Mouse (Mus musculus) cortical plate, adult 2 months (tissue): Measurements from ENCODE around the gene Cdk15. TPM values are rescaled to one million over a fixed set of nuclear protein-coding genes. Genes with fewer than 3 reads are reported as not detected.

Experiments
- H3K27ac ChIP-seq: fragments of 200-500 bp; 2 replicates; pipeline ENCODE4 v1.5.1; 2012; ENCODE audit warnings: low read length, control low read depth, inconsistent platforms; ENCODE audit not compliant: insufficient read depth
- H3K4me1 ChIP-seq: fragments of 200-500 bp; 2 replicates; pipeline ENCODE4 v1.6.1; 2011; ENCODE audit warnings: low read length; ENCODE audit not compliant: control insufficient read depth, insufficient read depth
- H3K4me3 ChIP-seq: fragments of 200-500 bp; 2 replicates; pipeline ENCODE4 v1.5.1; 2011; ENCODE audit warnings: mild to moderate bottlenecking, low read length, control low read depth; ENCODE audit not compliant: insufficient read depth
- CTCF ChIP-seq: fragments of 200-500 bp; IDR thresholded peaks from 2 replicates; pipeline ENCODE4 v1.5.1; 2011; ENCODE audit warnings: mild to moderate bottlenecking, control low read depth, low read length; ENCODE audit not compliant: insufficient read depth; ENCODE audit errors: extremely low read depth
- POLR2A ChIP-seq: fragments of 200-500 bp; IDR thresholded peaks from 2 replicates; pipeline ENCODE4 v1.6.1; 2011; ENCODE audit warnings: mild to moderate bottlenecking, low read length, control low read depth; ENCODE audit not compliant: insufficient read depth; ENCODE audit errors: extremely low read depth
- polyA plus RNA-seq: library from polyadenylated mRNA; depleted of rRNA; stranded (reverse); fragments of >200 nt; gene quantifications from 2 replicates; pipeline ENCODE4 v1.2.3, GENCODE M21; 2012

The Cdk15 gene
- polyA plus RNA-seq, 1 experiment = 0.33 TPM

DNA sequence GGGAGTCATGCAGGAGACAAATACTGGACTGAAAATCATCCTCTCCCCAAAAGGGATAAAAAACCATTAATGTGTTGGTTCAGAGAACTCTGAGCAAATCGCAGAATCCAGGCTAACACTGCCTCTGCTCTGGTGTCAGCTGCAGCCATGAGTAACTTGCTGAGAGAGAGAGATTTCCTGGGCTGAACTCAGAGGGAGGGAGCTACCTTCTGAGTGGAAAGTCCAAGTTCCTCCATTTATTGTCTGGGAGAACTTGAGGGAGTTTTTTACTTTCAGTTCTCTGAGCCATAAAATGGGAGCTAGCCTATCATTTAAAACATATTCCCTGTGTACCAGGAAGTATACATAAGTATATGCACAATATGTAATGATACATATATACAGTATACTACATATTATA lies 60.7 kb downstream of the Cdk15 start:
- no peak overlapping the region for H3K27ac ChIP-seq
- no peaks in the 10 kb centered on the region; the same call in 1 of the 2 replicates for H3K4me1 ChIP-seq
- TF ChIP-seq CTCF = no peak
- TF ChIP-seq POLR2A = no peak
- H3K4me3 ChIP-seq = no peak overlapping the region

DNA sequence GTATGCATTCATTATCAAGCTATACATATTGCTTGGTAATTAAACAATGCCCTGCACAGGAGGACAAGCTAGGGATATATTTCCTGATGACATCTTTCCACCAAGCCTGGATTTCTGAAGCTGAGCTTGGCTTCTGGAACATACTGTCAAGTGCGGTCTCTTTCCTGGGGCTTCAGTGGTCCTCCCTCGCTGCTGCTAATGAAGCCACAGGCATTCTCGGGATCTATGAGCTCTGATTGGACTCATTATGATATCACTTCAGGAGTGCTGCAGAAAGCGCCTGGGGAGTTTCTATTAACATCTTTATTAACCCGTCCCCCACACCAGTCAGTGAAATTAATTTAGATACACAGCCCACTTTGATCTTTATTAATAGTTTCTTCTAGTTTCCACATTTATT lies 62.2 kb downstream of the Cdk15 start:
- Histone ChIP-seq H3K4me3 (no peak overlapping the region), H3K27ac (no peak overlapping the region), H3K4me1 (no peaks in the 10 kb centered on the region; the same call in 1 of the 2 replicates)
- no peak for TF ChIP-seq POLR2A
- no peak for TF ChIP-seq CTCF

DNA sequence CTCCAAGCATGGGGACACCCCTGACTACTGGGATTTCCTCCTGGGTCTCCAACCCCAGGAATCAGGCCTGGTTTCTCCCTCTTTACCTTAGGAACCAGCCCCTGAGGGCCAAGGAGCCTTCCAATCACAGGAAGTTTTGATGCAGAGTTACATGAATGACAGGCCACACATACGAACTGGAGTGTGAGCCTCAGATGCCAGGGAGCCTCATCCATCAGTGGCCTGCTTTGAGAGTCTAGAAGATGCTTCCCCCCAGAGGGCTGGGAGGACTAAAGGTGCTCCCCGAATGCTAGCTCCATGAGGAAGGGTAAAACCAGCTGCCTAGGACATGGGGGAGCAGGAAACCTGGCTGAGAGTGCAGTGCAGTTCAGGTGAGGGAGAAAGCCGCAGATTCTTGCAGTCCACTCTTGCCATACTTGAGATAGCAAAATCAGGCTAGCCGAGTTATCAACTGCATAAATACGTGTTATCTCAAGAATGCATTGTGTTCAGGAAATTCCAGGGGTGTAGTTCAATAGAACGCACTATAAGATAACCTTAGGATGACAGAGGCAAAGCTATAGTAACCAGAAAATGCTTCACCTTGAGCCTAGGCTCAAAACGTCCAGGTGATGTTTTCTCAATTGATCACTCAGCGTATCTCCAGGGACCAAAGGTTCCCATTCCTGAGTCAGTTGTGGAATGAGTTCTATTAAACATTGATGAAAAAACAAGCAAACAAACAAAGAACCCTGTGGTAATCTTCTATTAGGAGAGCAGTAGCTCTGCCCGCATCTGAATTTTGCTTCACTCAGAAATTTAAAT lies 64.6 kb downstream of the Cdk15 start:
- H3K4me3 ChIP-seq = no peak overlapping the region
- no peaks in the 10 kb centered on the region; the same call in 1 of the 2 replicates for H3K4me1 ChIP-seq
- no peak overlapping the region for H3K27ac ChIP-seq
- TF ChIP-seq CTCF (no peak), POLR2A (no peak)

DNA sequence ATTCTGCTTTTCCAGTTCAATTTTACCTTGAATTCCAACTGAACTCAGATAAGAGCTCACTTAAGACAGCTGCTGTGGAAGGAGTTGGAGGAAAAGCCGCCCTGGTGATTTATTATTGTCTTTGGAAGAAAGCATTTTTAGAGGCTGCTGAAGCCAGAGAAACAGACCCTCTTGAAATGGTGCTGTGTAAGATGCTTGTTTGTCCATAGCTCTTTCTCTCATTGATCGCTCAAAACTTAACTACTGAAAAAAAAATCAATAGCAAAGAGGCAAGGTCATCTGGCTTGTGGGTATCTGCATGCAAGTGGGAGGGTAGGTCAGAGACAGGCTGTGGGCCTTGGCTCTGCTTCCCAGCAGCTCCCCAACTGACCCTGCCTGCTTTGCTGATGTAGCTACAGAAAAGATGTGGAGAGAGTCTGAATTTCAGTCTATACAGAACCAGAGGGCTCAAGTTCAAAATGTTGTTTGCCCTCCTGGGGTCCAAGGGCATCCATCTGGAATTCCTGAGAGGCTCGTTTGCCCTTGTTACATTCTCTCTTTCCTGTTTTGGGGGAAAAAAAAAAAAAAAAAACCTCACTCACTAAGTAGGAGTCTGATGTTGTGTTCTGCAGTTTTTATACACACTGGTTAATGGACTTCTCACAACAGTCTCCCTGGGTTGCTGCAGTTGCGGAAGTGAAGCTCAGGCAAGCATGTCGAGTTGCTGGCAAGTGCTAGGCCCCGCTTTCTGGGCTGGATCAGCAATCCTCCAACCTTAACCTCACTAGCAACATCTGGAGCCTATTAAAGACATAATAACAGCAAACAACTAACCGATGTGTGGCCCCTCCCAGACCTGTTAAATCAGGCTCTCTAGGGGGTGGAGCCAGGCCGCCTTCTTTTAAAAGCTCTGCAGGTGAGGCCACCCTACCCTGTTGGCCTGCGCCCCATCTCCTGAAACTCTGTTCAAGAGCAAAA lies 65.5 kb downstream of the Cdk15 start:
- H3K27ac ChIP-seq = no peak overlapping the region
- TF ChIP-seq CTCF (no peak), POLR2A (no peak)
- H3K4me3 ChIP-seq = no peak overlapping the region
- no peaks in the 10 kb centered on the region for H3K4me1 ChIP-seq

DNA sequence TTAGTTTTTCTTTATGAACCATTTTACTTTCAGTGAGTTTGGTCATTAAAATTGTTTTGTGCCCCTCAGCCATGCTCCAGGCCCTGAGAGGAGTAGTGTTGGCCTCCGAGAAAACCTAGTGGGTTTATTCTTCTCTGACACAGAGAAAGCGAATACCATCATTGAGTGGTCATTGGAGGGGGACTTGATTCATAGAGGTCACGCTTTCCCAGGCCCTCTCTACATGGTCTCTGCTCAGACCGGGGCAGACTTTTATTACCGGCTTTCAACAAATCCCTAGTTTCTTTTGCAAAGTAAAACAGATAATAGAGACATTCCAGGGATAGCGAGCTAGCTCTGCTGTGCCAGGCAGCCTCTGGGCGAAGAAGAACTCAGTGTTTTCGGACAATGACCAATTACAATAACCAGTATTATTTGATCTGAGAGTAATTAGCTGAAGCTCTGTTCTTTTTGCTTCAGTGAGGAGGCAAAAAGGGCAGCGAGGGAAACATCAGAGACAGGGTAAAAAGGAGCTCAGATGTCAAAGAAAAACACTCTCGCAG lies 70.2 kb downstream of the Cdk15 start:
- H3K4me1 ChIP-seq = no peaks in the 10 kb centered on the region
- no peak overlapping the region for H3K4me3 ChIP-seq
- H3K27ac ChIP-seq = peak overlapping the region; percentile 70; the same call in 1 of the 2 replicates
- TF ChIP-seq POLR2A (no peak), CTCF (no peak)

DNA sequence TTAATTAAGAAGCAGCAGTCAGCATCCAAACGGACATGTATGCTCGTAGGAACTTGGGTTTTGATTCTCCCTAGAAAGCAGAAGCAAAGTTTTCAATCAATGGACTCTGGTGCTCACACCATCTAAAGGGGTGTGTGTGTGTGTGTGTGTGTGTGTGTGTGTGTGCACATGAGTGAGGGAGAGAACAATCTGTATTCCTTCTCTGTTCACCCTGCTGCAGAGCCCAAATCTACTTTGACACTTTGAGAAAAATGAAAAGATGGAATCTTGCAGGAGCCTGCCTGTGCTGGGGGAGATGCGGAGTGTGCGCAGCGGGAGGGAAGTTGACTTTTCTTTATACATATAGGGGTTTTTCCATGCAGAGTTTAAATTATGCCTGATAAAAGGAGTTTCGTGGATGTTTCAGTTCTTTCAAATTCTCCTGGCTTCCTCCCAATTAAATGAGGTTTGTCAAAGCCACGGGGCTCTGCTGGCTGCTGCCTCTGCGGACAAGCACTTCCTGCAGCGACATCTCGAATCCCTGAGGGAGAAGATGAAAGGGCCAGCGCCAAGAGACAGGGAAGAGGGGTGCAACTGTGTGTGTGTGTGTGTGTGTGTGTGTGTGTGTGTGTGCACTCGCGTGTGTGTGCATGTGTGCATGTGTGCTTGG lies 76.2 kb downstream of the Cdk15 start:
- TF ChIP-seq POLR2A (no peak), CTCF (no peak)
- no peak overlapping the region for H3K27ac ChIP-seq
- H3K4me3 ChIP-seq = no peak overlapping the region
- peaks cover 1% of the 10 kb centered on the region; the same call in 1 of the 2 replicates for H3K4me1 ChIP-seq

DNA sequence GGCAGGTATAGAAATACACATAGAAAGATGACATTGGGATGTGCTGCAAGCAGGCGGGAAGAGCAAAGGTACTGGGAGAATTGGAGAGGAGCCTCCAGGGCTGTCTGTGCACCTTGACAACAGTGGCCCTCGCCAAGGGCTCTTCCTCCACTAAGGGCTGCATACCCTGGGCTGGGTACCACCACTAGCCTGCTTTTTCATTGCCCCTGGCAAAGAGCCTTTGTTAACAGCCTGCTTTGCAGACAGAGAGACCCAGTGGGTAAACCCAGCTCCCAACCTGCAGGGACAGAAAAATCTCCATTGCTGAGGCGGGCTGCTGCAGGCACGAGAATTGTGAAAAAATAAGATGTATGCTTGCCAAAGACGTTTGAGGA lies 76.7 kb downstream of the Cdk15 start:
- H3K4me3 ChIP-seq = no peak overlapping the region
- no peak for TF ChIP-seq CTCF
- no peak for TF ChIP-seq POLR2A
- H3K27ac ChIP-seq = no peak overlapping the region

DNA sequence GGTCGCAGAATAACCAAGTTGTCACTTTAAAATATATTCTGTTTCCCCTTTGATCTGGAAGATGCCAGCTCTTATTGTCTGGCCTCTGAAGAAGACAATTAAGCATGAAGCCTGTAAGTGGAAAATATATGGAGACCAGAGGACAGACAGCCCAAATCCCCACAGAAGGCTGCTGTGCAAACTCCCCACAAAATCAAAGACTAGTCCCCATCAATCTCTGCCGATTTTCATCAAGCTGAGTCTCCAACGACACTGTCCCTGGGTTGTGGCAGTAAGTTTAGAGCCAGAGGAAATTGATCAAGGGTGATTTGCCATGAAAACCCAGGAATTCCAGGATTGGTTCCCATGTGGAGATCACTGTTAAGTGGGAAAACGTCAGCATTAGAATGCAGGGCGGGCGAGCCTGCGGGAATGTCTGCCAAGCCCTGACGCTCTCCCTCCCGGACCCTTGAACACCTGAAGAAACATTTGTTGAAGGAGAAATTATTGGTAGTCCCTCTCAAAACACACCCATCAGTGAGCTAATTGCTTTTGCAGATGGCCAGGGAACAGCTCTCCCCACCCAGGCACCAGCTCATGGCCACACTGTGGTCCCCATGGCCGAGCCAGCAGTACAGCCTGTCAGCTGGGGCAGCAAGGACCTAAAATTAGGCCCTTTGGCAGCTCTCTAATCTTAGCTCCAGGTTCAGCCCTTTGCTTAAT lies 77.3 kb downstream of the Cdk15 start:
- Histone ChIP-seq H3K27ac (no peak overlapping the region), H3K4me1 (peaks cover 1% of the 10 kb centered on the region; the same call in 1 of the 2 replicates), H3K4me3 (no peak overlapping the region)
- TF ChIP-seq POLR2A (no peak), CTCF (no peak)

More for the DNA sequence above, 76.7 kb downstream of the Cdk15 start:
- H3K4me1 ChIP-seq = peaks cover 1% of the 10 kb centered on the region; the same call in 1 of the 2 replicates
